Mouse (Mus musculus) activated CD4-positive, CD25-positive, alpha-beta regulatory T cell, adult 9 weeks (primary cell): ENCODE measurements around the gene Qtrt2. TPM values are rescaled to one million over a fixed set of nuclear protein-coding genes. Genes with fewer than 3 reads are reported as not detected.

Experiments used
- polyA plus RNA-seq: library from polyadenylated mRNA; unstranded; fragments of 100-300 nt; shearing (Covaris generic); gene quantifications from one replicate; pipeline ENCODE4 v1.2.1, GENCODE M21; 2017

The Qtrt2 gene
- polyA plus RNA-seq = 18.6 TPM

DNA sequence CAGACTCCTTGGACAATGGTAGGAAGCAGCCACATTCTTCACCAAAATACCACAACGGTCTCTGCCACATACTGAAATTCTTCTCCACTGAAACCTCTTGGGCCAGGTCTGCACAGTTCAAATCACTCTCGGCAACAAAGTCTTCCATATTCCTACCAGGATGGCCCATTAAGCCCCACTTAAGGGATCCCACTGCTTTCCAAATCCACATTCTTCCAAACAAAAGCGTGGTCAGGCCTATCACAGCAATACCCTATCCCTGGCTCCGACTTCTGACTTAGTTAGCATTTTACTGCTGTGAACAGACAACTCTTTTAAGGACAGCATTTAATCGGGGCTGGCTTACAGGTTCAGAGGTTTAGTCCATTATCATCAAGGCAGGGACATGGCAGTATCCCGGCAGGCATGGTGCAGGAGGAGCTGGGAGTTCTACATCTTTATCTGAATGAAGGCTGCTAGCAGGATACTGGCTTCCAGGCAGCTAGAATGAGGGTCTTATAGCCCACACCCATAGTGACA, at the start of gene Qtrt2:
Gene Qtrt2 (minus strand): TSS at position 469 of the 519 bp plus-strand sequence.

DNA sequence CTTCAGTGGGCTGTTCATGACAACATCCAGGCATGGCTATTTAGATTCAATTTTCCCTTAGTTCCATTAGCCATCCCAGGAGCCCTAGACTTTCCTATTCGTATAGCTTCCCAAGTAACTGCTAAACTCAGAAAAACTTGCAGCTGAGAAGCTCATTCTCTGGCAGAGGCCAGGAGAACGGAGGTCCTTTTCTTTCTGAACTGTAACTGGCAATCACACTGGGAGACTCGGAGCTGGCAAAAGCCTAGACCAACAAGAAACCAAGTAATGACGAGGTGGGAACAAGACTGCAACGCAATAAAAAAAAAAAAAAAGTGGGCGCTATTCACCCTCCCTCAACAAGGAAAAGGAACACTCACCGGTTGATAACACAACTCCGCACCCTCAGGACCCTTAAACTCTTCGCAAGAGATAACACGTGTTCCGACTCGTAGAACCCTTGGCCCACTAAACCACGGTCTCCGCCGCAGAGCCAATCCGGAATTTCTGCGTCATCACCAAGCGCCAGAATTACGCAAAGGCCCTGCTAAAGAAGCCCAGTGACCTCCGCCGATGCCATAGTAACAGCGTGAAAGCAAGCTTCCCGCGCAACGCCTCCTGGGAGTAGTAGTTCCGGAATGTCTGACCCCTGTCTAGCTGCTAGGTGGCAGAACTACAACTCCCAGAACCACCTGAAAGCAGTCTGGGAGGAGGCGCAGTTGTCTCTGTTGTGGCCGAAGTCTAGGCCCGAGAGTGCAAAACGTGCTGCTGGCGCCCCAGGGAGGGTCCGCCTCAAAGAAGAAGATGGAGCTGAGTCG, 37.2 kb downstream of the Qtrt2 start, which contains the start of gene Ccdc191:
Gene Ccdc191 (plus strand): TSS at position 593 of the 797 bp plus-strand sequence.

Other genes with a start within 250 kb of the Qtrt2 start
- gene Drd3, start 172.8 kb downstream of the Qtrt2 start, polyA plus RNA-seq = not detected
- 15.0 TPM for gene Ccdc191, start 37.0 kb downstream of the Qtrt2 start, polyA plus RNA-seq
- gene Zdhhc23, start 53.0 kb upstream of the Qtrt2 start, polyA plus RNA-seq = 3.4 TPM
- gene Gramd1c, start 136.5 kb upstream of the Qtrt2 start, polyA plus RNA-seq = 6.3 TPM
- gene Atp6v1a, start 212.9 kb upstream of the Qtrt2 start, polyA plus RNA-seq = 24.9 TPM
- gene Naa50, start 213.0 kb upstream of the Qtrt2 start, polyA plus RNA-seq = 43.0 TPM
- 2.1 TPM for gene Usf3, start 246.4 kb upstream of the Qtrt2 start, polyA plus RNA-seq